Mouse (Mus musculus) thymus, postnatal 4 days (tissue): ENCODE data around the gene Calcoco2.
A peak's percentile ranks its signal among the peaks of the same experiment; 100 is the strongest.

ENCODE experiments used
- DNase-seq: peaks from one replicate; pipeline ENCODE4 v3.0.0; 2021

Gene Calcoco2

GRCm38 (mm10) chr11:96076221-96077105 is 35.3 kb downstream of the Calcoco2 start:
- DNase-seq, result peak; percentile 20

- DNase-seq, result peak; percentile 92
These were observed 36.1 kb downstream of the Calcoco2 start, which contains the start of gene Atp5g1 for GRCm38 (mm10) chr11:96075509-96076220. TSS of gene Atp5g1 (minus strand) at chr11:96075670.

- DNase-seq, result no peak
These were observed 36.6 kb downstream of the Calcoco2 start for GRCm38 (mm10) chr11:96075177-96075508.

- no peak for DNase-seq
These were observed 37.2 kb downstream of the Calcoco2 start for GRCm38 (mm10) chr11:96074351-96075176.

- no peak for DNase-seq
These were observed 38.3 kb downstream of the Calcoco2 start for GRCm38 (mm10) chr11:96073295-96073993.

- DNase-seq, result no peak
These were observed 40.8 kb downstream of the Calcoco2 start for GRCm38 (mm10) chr11:96071013-96071412.

- no peak for DNase-seq
These were observed 41.4 kb downstream of the Calcoco2 start for GRCm38 (mm10) chr11:96070353-96070752.

- DNase-seq, result no peak
These were observed 43.5 kb downstream of the Calcoco2 start for GRCm38 (mm10) chr11:96068231-96068630.

- DNase-seq, result peak; percentile 98
These were observed 46.4 kb downstream of the Calcoco2 start, which contains the start of gene Ube2z for GRCm38 (mm10) chr11:96065215-96065911. TSS of gene Ube2z (minus strand) at chr11:96065388.

- DNase-seq, result peak; percentile 73
These were observed 47.1 kb downstream of the Calcoco2 start for GRCm38 (mm10) chr11:96064521-96065214.

GRCm38 (mm10) chr11:96058309-96058708 is 53.5 kb downstream of the Calcoco2 start:
- no peak for DNase-seq

- no peak for DNase-seq
These were observed 60.9 kb downstream of the Calcoco2 start for GRCm38 (mm10) chr11:96050854-96051253.

GRCm38 (mm10) chr11:96049939-96050338 is 61.8 kb downstream of the Calcoco2 start:
- DNase-seq, result peak; percentile 22
